Mouse (Mus musculus): ENCODE measurements around the gene Foxj3.

- TF ChIP-seq POLR2A (IDR thresholded peaks at IDR 0.05; ENCODE audit: low read depth, low read length) (peak; percentile 63), CTCF (IDR thresholded peaks at IDR 0.05; ENCODE audit: extremely low read depth, insufficient read length, insufficient replicate concordance, low read depth, low read length) (no peak)
These were observed 121.9 kb downstream of the Foxj3 start, which contains the start of gene Guca2b for GRCm38 (mm10) chr4:119658731-119659130.

Data from small intestine, adult 2 months (tissue).